Mouse (Mus musculus): ENCODE data around the gene Stx18. TPM values are rescaled to one million over a fixed set of nuclear protein-coding genes. Genes with fewer than 3 reads are reported as not detected.
A peak's percentile ranks its signal among the peaks of the same experiment; 100 is the strongest.

Gene Stx18
- polyA plus RNA-seq, 1 experiment, result not detected

DNA sequence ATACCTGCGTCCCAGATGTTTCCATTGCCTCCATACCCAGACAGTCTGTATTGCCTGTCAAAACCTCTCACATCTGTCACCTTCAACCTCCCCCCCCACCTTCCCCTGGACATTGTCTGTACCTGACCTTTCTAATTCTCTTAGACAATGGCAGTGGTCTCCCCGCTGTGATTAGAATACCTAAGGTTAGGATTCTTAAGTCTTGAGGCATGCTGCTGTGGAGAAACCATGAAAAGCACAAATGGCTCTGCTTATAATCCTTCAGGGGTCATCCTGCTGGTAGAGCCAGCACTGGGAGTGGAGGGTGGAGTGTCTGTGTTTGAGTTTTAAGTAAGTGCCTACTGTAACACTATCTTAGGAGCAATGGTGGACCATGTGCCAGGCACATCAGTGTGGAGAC lies 64.4 kb downstream of the Stx18 start:
- Histone ChIP-seq H3K4me1 (ENCODE audit: control insufficient read depth, insufficient read depth, low read length) (peaks cover 9% of the 10 kb centered on the region), H3K4me3 (ENCODE audit: insufficient read depth, low read depth, low read length) (no peak overlapping the region), H3K27ac (ENCODE audit: insufficient read depth, low read depth, low read length) (no peak overlapping the region)
- no peak for TF ChIP-seq CTCF (IDR thresholded peaks at IDR 0.05; ENCODE audit: insufficient read depth, low read depth, low read length)
- TF ChIP-seq POLR2A (IDR thresholded peaks at IDR 0.05; ENCODE audit: insufficient read depth, low read depth, low read length), result no peak
- WGBS, result 86% methylated on average over 2 of the region's 2 CpGs

DNA sequence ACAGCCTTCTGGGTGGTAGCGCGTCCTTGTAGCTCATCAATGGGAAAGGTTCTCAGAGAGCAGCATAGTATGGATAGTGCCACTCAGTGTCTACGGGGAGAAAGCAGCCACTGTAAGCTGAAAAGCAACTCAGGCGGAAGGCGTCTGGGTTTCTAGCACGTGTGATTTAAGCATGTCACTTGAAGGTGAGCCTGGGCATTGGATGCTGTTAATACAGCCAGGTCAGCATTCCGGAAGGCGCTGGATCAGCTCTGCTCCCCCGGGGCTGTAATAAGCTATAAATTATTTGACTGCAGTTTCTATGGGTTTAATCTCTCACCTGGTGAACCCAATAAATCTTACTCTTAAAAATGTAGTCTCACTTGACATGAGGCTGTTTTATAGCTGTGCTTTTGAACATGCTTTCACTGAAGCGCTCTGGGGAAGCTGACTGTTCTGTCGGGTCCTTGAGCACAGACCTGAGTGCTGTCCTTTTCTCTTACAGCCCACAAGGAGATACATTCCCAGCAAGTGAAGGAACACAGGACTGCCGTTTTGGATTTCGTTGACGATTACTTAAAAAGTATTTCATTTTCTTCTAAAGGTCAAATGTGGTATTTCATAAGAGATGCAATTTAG lies 67.6 kb downstream of the Stx18 start:
- Histone ChIP-seq H3K4me3 (ENCODE audit: insufficient read depth, low read depth, low read length) (no peak overlapping the region), H3K4me1 (ENCODE audit: control insufficient read depth, insufficient read depth, low read length) (peaks cover 9% of the 10 kb centered on the region), H3K27ac (ENCODE audit: insufficient read depth, low read depth, low read length) (no peak overlapping the region)
- TF ChIP-seq POLR2A (IDR thresholded peaks at IDR 0.05; ENCODE audit: insufficient read depth, low read depth, low read length) (no peak), CTCF (IDR thresholded peaks at IDR 0.05; ENCODE audit: insufficient read depth, low read depth, low read length) (no peak)
- 80% methylated on average over 14 of the region's 14 CpGs for WGBS

DNA sequence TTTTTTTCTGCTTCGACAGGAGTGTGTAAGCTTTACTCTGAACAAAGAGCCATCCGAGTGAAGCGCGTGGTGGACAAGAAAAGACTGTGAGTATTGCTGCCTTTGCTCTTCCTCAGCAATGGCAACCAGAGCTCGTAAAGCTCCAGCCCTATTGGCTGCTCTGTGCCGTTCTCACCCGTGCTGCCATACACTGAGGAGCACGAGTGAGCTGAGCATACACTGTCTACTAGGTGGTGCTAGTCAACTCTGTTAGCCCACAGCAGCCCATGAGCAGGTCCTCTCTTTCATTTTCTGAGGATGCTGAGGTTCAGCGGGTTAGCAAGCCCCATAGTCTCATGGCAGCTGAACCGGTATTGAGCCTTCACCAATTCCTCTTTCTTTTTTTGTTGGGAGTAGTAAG lies 68.3 kb downstream of the Stx18 start:
- Histone ChIP-seq H3K4me1 (ENCODE audit: control insufficient read depth, insufficient read depth, low read length) (peaks cover 9% of the 10 kb centered on the region), H3K27ac (ENCODE audit: insufficient read depth, low read depth, low read length) (no peak overlapping the region), H3K4me3 (ENCODE audit: insufficient read depth, low read depth, low read length) (no peak overlapping the region)
- WGBS, result 69% methylated on average over 10 of the region's 10 CpGs
- TF ChIP-seq POLR2A (IDR thresholded peaks at IDR 0.05; ENCODE audit: insufficient read depth, low read depth, low read length), result no peak
- no peak for TF ChIP-seq CTCF (IDR thresholded peaks at IDR 0.05; ENCODE audit: insufficient read depth, low read depth, low read length)

DNA sequence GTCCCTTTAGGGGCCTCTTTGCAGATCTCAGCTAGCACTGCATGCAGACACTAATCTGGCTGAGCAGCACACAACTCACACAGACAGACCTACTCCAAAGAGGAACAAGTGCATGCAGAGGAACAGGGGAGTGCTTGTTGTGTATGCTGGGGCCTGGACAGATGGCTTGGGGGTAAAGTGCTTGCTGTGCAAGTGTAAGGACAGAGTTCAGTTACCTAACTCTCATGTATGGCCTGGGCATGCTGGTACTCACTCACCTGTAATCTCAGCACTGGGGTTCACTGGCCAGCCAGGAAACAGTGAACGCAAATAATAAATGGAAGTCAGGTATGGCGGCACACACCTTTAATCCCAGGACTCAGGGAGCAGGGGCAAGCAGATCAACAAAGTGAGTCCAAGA lies 76.0 kb downstream of the Stx18 start:
- 99% methylated on average over 2 of the region's 2 CpGs for whole genome bisulfite sequencing
- H3K4me1 ChIP-seq (ENCODE audit: control insufficient read depth, insufficient read depth, low read length), result peaks cover 26% of the 10 kb centered on the region
- no peak overlapping the region for H3K4me3 ChIP-seq (ENCODE audit: insufficient read depth, low read depth, low read length)
- no peak for TF ChIP-seq POLR2A (IDR thresholded peaks at IDR 0.05; ENCODE audit: insufficient read depth, low read depth, low read length)
- TF ChIP-seq CTCF (IDR thresholded peaks at IDR 0.05; ENCODE audit: insufficient read depth, low read depth, low read length), result no peak
- no peak overlapping the region for H3K27ac ChIP-seq (ENCODE audit: insufficient read depth, low read depth, low read length)

DNA sequence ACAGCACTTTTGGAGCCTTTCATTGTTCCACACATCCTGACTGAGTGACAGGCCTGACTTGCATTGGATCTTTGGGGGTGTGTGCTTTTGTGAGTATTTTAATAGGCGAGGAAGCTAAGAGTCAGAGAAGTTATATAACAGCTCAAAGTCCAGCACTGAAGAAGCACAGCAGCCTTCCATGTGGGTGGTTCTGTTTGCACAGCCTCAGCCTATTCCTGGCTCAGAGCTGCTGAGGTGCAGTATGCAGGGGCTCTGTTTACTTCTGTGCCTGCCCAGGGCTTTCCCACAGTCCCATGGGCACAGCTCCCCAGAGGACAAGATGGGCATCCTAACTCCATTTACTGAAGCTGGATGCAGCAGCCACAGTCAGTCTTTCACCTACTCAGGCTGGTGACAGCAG lies 78.5 kb downstream of the Stx18 start:
- WGBS, result 49% methylated on average over 1 of the region's 1 CpGs
- H3K4me1 ChIP-seq (ENCODE audit: control insufficient read depth, insufficient read depth, low read length), result peaks cover 29% of the 10 kb centered on the region
- no peak overlapping the region for H3K4me3 ChIP-seq (ENCODE audit: insufficient read depth, low read depth, low read length)
- TF ChIP-seq CTCF (IDR thresholded peaks at IDR 0.05; ENCODE audit: insufficient read depth, low read depth, low read length) (no peak), POLR2A (IDR thresholded peaks at IDR 0.05; ENCODE audit: insufficient read depth, low read depth, low read length) (no peak)
- peak overlapping the region; percentile 49 for H3K27ac ChIP-seq (ENCODE audit: insufficient read depth, low read depth, low read length)

DNA sequence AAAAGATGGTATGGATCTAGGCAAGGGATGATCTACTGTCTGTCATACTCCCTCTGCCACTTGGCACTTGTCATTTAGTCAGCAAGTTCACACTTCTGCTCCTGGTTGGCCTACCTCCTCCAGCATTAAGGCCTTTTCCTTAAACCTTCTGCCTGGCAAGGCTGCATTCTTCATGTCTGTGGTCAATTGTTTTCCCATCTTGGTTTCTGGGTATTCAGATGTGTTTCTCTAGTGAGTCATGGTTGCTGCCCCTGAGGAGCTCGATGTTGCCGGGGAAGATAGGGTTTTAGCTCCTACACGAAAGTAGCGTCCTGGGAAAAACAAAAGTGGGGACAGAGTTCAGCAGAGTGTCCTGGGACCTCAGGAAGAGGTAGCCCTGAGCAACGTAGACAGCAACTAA lies 80.7 kb downstream of the Stx18 start:
- H3K27ac ChIP-seq (ENCODE audit: insufficient read depth, low read depth, low read length), result no peak overlapping the region
- no peak for TF ChIP-seq CTCF (IDR thresholded peaks at IDR 0.05; ENCODE audit: insufficient read depth, low read depth, low read length)
- no peak for TF ChIP-seq POLR2A (IDR thresholded peaks at IDR 0.05; ENCODE audit: insufficient read depth, low read depth, low read length)
- WGBS, result 79% methylated on average over 5 of the region's 5 CpGs
- H3K4me1 ChIP-seq (ENCODE audit: control insufficient read depth, insufficient read depth, low read length), result peaks cover 29% of the 10 kb centered on the region
- no peak overlapping the region for H3K4me3 ChIP-seq (ENCODE audit: insufficient read depth, low read depth, low read length)

DNA sequence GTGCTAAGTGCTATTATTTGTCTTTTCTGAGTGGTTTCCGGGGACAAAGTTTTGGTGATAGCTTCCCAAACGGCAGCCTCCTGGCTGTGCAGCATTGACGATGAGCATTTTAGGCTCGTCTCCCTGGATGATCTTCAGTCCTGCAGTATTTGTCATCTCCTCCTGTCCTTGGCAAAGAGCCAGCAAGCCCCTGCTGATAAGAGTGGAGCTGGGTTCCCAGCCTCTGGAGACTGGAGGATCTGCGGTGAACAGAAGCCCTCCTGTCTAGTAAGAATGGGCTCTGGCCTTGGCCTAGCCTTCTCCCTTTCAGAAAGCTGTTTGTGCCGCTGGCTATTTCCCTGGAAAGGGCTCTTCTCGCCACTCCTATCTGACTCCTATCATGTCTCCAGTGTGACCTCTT lies 83.2 kb downstream of the Stx18 start:
- TF ChIP-seq CTCF (IDR thresholded peaks at IDR 0.05; ENCODE audit: insufficient read depth, low read depth, low read length) (no peak), POLR2A (IDR thresholded peaks at IDR 0.05; ENCODE audit: insufficient read depth, low read depth, low read length) (no peak)
- H3K4me1 ChIP-seq (ENCODE audit: control insufficient read depth, insufficient read depth, low read length), result peaks cover 22% of the 10 kb centered on the region
- 74% methylated on average over 7 of the region's 7 CpGs for whole genome bisulfite sequencing
- H3K4me3 ChIP-seq (ENCODE audit: insufficient read depth, low read depth, low read length), result no peak overlapping the region
- H3K27ac ChIP-seq (ENCODE audit: insufficient read depth, low read depth, low read length), result no peak overlapping the region

DNA sequence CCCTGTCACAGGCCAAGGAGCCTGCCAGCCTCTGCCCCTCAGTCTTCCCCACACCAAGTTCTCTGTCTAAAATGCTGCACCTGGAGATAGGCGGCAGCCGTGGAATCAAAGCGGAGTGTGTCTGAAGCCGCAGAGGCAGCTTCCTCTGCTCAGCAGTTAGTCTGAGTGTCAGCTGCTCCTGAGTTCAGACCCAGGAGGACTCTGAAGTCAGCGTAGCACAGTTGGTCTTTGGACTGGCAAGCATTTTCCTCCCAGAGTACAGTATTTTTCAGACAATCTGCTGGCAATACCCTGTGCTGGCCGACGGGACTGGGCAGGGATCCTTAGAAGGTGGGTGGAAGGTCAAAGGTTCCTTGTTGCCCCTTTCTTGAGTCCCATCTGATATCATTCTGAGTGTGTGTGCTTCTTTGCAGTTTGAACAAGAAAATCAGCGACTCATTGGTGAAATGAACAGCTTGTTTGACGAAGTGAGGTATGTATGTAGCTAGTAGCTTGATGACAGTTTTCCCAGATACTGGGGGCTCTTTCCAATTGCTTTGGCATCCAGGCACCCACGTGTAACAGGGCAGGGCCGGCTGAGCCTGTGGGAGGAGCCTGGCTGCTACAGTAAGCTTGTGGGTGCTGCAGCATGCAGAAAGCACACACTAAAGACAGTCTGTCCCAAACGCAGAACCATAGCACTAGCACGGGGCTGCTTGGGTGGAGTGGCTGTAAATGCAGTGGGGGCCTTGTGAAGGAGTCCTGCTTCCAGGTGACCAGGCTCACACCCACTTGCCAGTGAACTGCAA lies 88.2 kb downstream of the Stx18 start:
- TF ChIP-seq CTCF (IDR thresholded peaks at IDR 0.05; ENCODE audit: insufficient read depth, low read depth, low read length) (no peak), POLR2A (IDR thresholded peaks at IDR 0.05; ENCODE audit: insufficient read depth, low read depth, low read length) (no peak)
- no peak overlapping the region for H3K4me3 ChIP-seq (ENCODE audit: insufficient read depth, low read depth, low read length)
- 81% methylated on average over 13 of the region's 13 CpGs for WGBS
- no peak overlapping the region for H3K27ac ChIP-seq (ENCODE audit: insufficient read depth, low read depth, low read length)
- H3K4me1 ChIP-seq (ENCODE audit: control insufficient read depth, insufficient read depth, low read length), result peaks cover 2% of the 10 kb centered on the region; the same call in 1 of the 2 replicates

DNA sequence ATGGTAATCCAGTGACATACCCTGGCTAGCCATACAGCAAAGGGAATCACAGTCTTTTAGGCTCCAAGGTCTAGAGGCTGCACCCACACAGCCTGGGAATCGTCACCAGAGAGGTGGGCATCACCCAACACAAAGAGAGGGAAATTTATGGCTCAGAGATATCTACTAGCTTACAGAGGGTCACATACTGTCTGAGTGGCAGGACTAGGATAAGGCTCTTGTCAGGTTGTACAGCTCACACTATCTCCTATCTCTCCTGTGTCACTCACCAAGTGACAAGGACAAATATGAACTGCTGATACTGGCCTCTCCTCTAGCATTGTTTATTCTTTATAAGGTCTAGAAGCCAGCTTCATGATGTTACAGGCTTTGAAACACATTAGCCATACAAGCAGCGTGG lies 90.8 kb downstream of the Stx18 start:
- 88% methylated on average over 2 of the region's 2 CpGs for WGBS
- no peaks in the 10 kb centered on the region for H3K4me1 ChIP-seq (ENCODE audit: control insufficient read depth, insufficient read depth, low read length)
- no peak overlapping the region for H3K27ac ChIP-seq (ENCODE audit: insufficient read depth, low read depth, low read length)
- TF ChIP-seq POLR2A (IDR thresholded peaks at IDR 0.05; ENCODE audit: insufficient read depth, low read depth, low read length) (no peak), CTCF (IDR thresholded peaks at IDR 0.05; ENCODE audit: insufficient read depth, low read depth, low read length) (no peak)
- H3K4me3 ChIP-seq (ENCODE audit: insufficient read depth, low read depth, low read length), result no peak overlapping the region
